Mouse (Mus musculus) lung, postnatal 0 days (tissue): Measurements from ENCODE around the gene Samd1. TPM values are rescaled to one million over a fixed set of nuclear protein-coding genes. Genes with fewer than 3 reads are reported as not detected.
A peak's percentile ranks its signal among the peaks of the same experiment; 100 is the strongest.
"Not testable (repeated sequence)": the region's sequence is repeated elsewhere in the genome, so short reads cannot be mapped to it uniquely, and the experiment has no call there.

Source experiments
- ATAC-seq: fragments of 200-750 bp; cut with Nextera tagmentation; 2 replicates; pipeline ENCODE4 v1.8.0; 2017; ENCODE audit warnings: moderate library complexity
- DNase-seq: peaks from one replicate; pipeline ENCODE4 v3.0.0-alpha.2; 2016; ENCODE audit warnings: low spot score
- H3K27ac ChIP-seq: fragments of 300-500 bp; sonication (generic); 2 replicates; pipeline ENCODE4 v1.5.1; 2014; ENCODE audit warnings: antibody characterized with exemption, mild to moderate bottlenecking, low read length, mixed read lengths
- H3K27me3 ChIP-seq: fragments of 300-500 bp; sonication (generic); replicated peaks from 2 replicates; pipeline ENCODE4 v1.6.1; 2014; ENCODE audit warnings: low read length, mixed read lengths; ENCODE audit not compliant: insufficient read depth
- H3K36me3 ChIP-seq: fragments of 300-500 bp; sonication (generic); 2 replicates; pipeline ENCODE4 v1.6.1; 2014; ENCODE audit warnings: low read length, mixed read lengths; ENCODE audit not compliant: insufficient read depth
- H3K4me1 ChIP-seq: fragments of 300-500 bp; sonication (generic); 2 replicates; pipeline ENCODE4 v1.6.1; 2014; ENCODE audit warnings: antibody characterized with exemption, low read depth, low read length, mixed read lengths; ENCODE audit not compliant: insufficient read depth
- H3K4me2 ChIP-seq: fragments of 300-500 bp; sonication (generic); replicated peaks from 2 replicates; pipeline ENCODE4 v1.6.1; 2014; ENCODE audit warnings: low read depth, mild to moderate bottlenecking, low read length, moderate library complexity, mixed read lengths
- H3K4me3 ChIP-seq: fragments of 300-500 bp; sonication (generic); 2 replicates; pipeline ENCODE4 v1.5.1; 2014; ENCODE audit warnings: low read depth, low read length
- H3K9ac ChIP-seq: fragments of 300-500 bp; sonication (generic); replicated peaks from 2 replicates; pipeline ENCODE4 v1.6.1; 2014; ENCODE audit warnings: low read depth, mild to moderate bottlenecking
- H3K9me3 ChIP-seq: fragments of 300-500 bp; sonication (generic); 2 replicates; pipeline ENCODE4 v1.6.1; 2016; ENCODE audit warnings: low read length, mixed read lengths
- CTCF ChIP-seq: IDR thresholded peaks from 2 replicates; pipeline ENCODE4 v1.5.1; 2016; ENCODE audit warnings: antibody characterized with exemption, mild to moderate bottlenecking
- EP300 ChIP-seq: IDR thresholded peaks from 2 replicates; pipeline ENCODE4 v1.6.1; 2016; ENCODE audit warnings: antibody characterized with exemption, mild to moderate bottlenecking, control low read depth
- whole genome bisulfite sequencing: fragments of 180-500 bp; shearing (Covaris S2); extraction: QIAGEN DNeasy Blood & Tissue Kit; methylation state at CpG from one replicate; pipeline ENCODE4 v1.1.7; 2014; 5-methylcytosine and 5-hydroxymethylcytosine counted together
- polyA plus RNA-seq: library from polyadenylated mRNA; unstranded; fragments of >200 nt; fragmentation: Nextera tagmentation; extraction: Ambion mirVana; gene quantifications from 2 replicates; pipeline ENCODE4 v1.2.1, GENCODE M21; 2015

Samd1 gene
- polyA plus RNA-seq, 1 experiment from 2014 or later, result 5.6 TPM

GRCm38 (mm10) chr8:83980250-83980649, 17.2 kb upstream of the Samd1 start:
- whole genome bisulfite sequencing, result 88% methylated on average over 1 of the region's 1 CpGs
- TF ChIP-seq EP300 (no peak), CTCF (no peak)
- H3K27ac ChIP-seq, result no peak overlapping the region
- H3K4me3 ChIP-seq, result no peak overlapping the region
- no peak; the same call in 1 of the 2 replicates for ATAC-seq
- no peaks in the 10 kb centered on the region for H3K27me3 ChIP-seq
- no peak overlapping the region for H3K9ac ChIP-seq
- H3K4me1 ChIP-seq, result peaks cover 9% of the 10 kb centered on the region; the same call in 1 of the 2 replicates
- no peak for DNase-seq
- H3K4me2 ChIP-seq, result no peak overlapping the region
- H3K9me3 ChIP-seq, result no peaks in the 10 kb centered on the region
- H3K36me3 ChIP-seq, result peaks cover 13% of the 10 kb centered on the region

- DNase-seq (no peak), ATAC-seq (no peak)
- TF ChIP-seq CTCF, result peak; percentile 20
- no peak for TF ChIP-seq EP300
- H3K9me3 ChIP-seq, result no peaks in the 10 kb centered on the region
- H3K4me2 ChIP-seq, result no peak overlapping the region
- H3K4me3 ChIP-seq, result no peak overlapping the region
- no peaks in the 10 kb centered on the region for H3K27me3 ChIP-seq
- H3K4me1 ChIP-seq, result peaks cover 9% of the 10 kb centered on the region; the same call in 1 of the 2 replicates
- WGBS, result 68% methylated on average over 8 of the region's 8 CpGs
- peaks cover 13% of the 10 kb centered on the region for H3K36me3 ChIP-seq
- no peak overlapping the region for H3K9ac ChIP-seq
- no peak overlapping the region for H3K27ac ChIP-seq
Observed at GRCm38 (mm10) chr8:83980845-83981244, 16.6 kb upstream of the Samd1 start.

- H3K4me3 ChIP-seq, result no peak overlapping the region
- no peak overlapping the region for H3K4me2 ChIP-seq
- no peak overlapping the region for H3K9ac ChIP-seq
- peaks cover 9% of the 10 kb centered on the region; the same call in 1 of the 2 replicates for H3K4me1 ChIP-seq
- no peaks in the 10 kb centered on the region for H3K27me3 ChIP-seq
- TF ChIP-seq CTCF (no peak), EP300 (no peak)
- no peak overlapping the region for H3K27ac ChIP-seq
- peaks cover 13% of the 10 kb centered on the region for H3K36me3 ChIP-seq
- no peaks in the 10 kb centered on the region for H3K9me3 ChIP-seq
- ATAC-seq (no peak), DNase-seq (no peak)
- 95% methylated on average over 7 of the region's 7 CpGs for WGBS
Observed at GRCm38 (mm10) chr8:83981533-83981932, 15.9 kb upstream of the Samd1 start.

- no peaks in the 10 kb centered on the region for H3K9me3 ChIP-seq
- peaks cover 14% of the 10 kb centered on the region for H3K36me3 ChIP-seq
- peaks cover 3% of the 10 kb centered on the region; the same call in 1 of the 2 replicates for H3K4me1 ChIP-seq
- H3K27ac ChIP-seq, result no peak overlapping the region
- WGBS, result 80% methylated on average over 4 of the region's 4 CpGs
- no peaks in the 10 kb centered on the region for H3K27me3 ChIP-seq
- H3K4me2 ChIP-seq, result no peak overlapping the region
- DNase-seq, result no peak
- H3K9ac ChIP-seq, result no peak overlapping the region
- TF ChIP-seq CTCF (no peak), EP300 (no peak)
- no peak overlapping the region for H3K4me3 ChIP-seq
- no peak for ATAC-seq
Observed at GRCm38 (mm10) chr8:83982449-83982848, 15.0 kb upstream of the Samd1 start.

- H3K27me3 ChIP-seq, H3K4me2 ChIP-seq, ATAC-seq, DNase-seq, H3K27ac ChIP-seq, H3K4me3 ChIP-seq, H3K4me1 ChIP-seq, H3K9ac ChIP-seq, H3K9me3 ChIP-seq: not testable (repeated sequence)
- H3K36me3 ChIP-seq, result peaks cover 22% of the 10 kb centered on the region
- WGBS, result 100% methylated on average over 2 of the region's 2 CpGs
- TF ChIP-seq CTCF, result peak; percentile 36
Observed at GRCm38 (mm10) chr8:83983222-83983621, 14.2 kb upstream of the Samd1 start.

GRCm38 (mm10) chr8:83989243-83989642, 8.2 kb upstream of the Samd1 start:
- TF ChIP-seq EP300 (no peak), CTCF (no peak)
- Histone ChIP-seq H3K4me3 (no peak overlapping the region), H3K4me1 (no peaks in the 10 kb centered on the region), H3K9me3 (no peaks in the 10 kb centered on the region), H3K36me3 (peaks cover 25% of the 10 kb centered on the region; the same call in 1 of the 2 replicates), H3K9ac (no peak overlapping the region), H3K4me2 (no peak overlapping the region), H3K27ac (no peak overlapping the region), H3K27me3 (no peaks in the 10 kb centered on the region)
- no peak for ATAC-seq
- 83% methylated on average over 7 of the region's 7 CpGs for WGBS
- no peak for DNase-seq

- ATAC-seq (no peak), DNase-seq (no peak)
- Histone ChIP-seq H3K27me3 (no peaks in the 10 kb centered on the region), H3K4me2 (no peak overlapping the region), H3K4me1 (no peaks in the 10 kb centered on the region), H3K36me3 (peaks cover 25% of the 10 kb centered on the region; the same call in 1 of the 2 replicates), H3K27ac (no peak overlapping the region), H3K9me3 (no peaks in the 10 kb centered on the region), H3K4me3 (no peak overlapping the region), H3K9ac (no peak overlapping the region)
- no peak for TF ChIP-seq CTCF
- no peak for TF ChIP-seq EP300
- 93% methylated on average over 14 of the region's 14 CpGs for WGBS
Observed at GRCm38 (mm10) chr8:83990170-83990569, 7.3 kb upstream of the Samd1 start.
